Mouse (Mus musculus): Measurements from ENCODE around the gene Tymp. TPM values are rescaled to one million over a fixed set of nuclear protein-coding genes. Genes with fewer than 3 reads are reported as not detected.

Gene Tymp
- 1.3 and 1.4 TPM in 2 replicates for polyA plus RNA-seq (2016; fragmentation: Nextera tagmentation; extraction: Ambion mirVana)

GRCm38 (mm10) chr15:89376957-89377356, at the start of gene Tymp:
TSS of gene Tymp (minus strand) at chr15:89377039.
- DNase-seq (ENCODE audit: low spot score) = no peak
- H3K9me3 ChIP-seq = no peaks in the 10 kb centered on the region
- peaks cover 9% of the 10 kb centered on the region for H3K36me3 ChIP-seq
- H3K4me1 ChIP-seq = peaks cover 48% of the 10 kb centered on the region
- 15% methylated on average over 16 of the region's 16 CpGs for WGBS
- peaks cover 60% of the 10 kb centered on the region for H3K27me3 ChIP-seq (ENCODE audit: insufficient read depth, poor library complexity, severe bottlenecking)
- H3K27ac ChIP-seq = no peak within 1 kb of the TSS
- peak within 1 kb of the TSS; percentile 22 for H3K4me3 ChIP-seq

GRCm38 (mm10) chr15:89425711-89426121, 48.9 kb upstream of the Tymp start, which contains the start of gene Cpt1b:
TSS of gene Cpt1b (minus strand) at chr15:89425863.
- Histone ChIP-seq H3K4me1 (peaks cover 50% of the 10 kb centered on the region), H3K9me3 (no peaks in the 10 kb centered on the region), H3K27me3 (ENCODE audit: insufficient read depth, poor library complexity, severe bottlenecking) (no peaks in the 10 kb centered on the region), H3K27ac (peak within 1 kb of the TSS; percentile 94), H3K36me3 (peaks cover 62% of the 10 kb centered on the region), H3K4me3 (peak within 1 kb of the TSS; percentile 63)
- 13% methylated on average over 6 of the region's 6 CpGs for WGBS
- DNase-seq (ENCODE audit: low spot score) = peak; percentile 92

- Histone ChIP-seq H3K27ac (peak overlapping the region; percentile 94), H3K27me3 (ENCODE audit: insufficient read depth, poor library complexity, severe bottlenecking) (no peaks in the 10 kb centered on the region), H3K4me1 (peaks cover 50% of the 10 kb centered on the region), H3K4me3 (peak overlapping the region; percentile 63), H3K9me3 (no peaks in the 10 kb centered on the region), H3K36me3 (peaks cover 72% of the 10 kb centered on the region)
- 79% methylated on average over 8 of the region's 8 CpGs for WGBS
- no peak for DNase-seq (ENCODE audit: low spot score)
These were observed 47.8 kb upstream of the Tymp start for GRCm38 (mm10) chr15:89424621-89425020.

- Histone ChIP-seq H3K27me3 (ENCODE audit: insufficient read depth, poor library complexity, severe bottlenecking) (no peaks in the 10 kb centered on the region), H3K27ac (no peak overlapping the region), H3K36me3 (peaks cover 86% of the 10 kb centered on the region), H3K4me3 (no peak overlapping the region), H3K9me3 (no peaks in the 10 kb centered on the region), H3K4me1 (peaks cover 39% of the 10 kb centered on the region)
- 88% methylated on average over 9 of the region's 9 CpGs for WGBS
- no peak for DNase-seq (ENCODE audit: low spot score)
These were observed 45.1 kb upstream of the Tymp start for GRCm38 (mm10) chr15:89421938-89422337.

- peaks cover 10% of the 10 kb centered on the region; the same call in 1 of the 2 replicates for H3K4me1 ChIP-seq
- DNase-seq (ENCODE audit: low spot score) = no peak
- H3K27me3 ChIP-seq (ENCODE audit: insufficient read depth, poor library complexity, severe bottlenecking) = no peaks in the 10 kb centered on the region
- peaks cover 42% of the 10 kb centered on the region for H3K36me3 ChIP-seq
- H3K27ac ChIP-seq = peak overlapping the region; percentile 70; the same call in 1 of the 2 replicates
- no peaks in the 10 kb centered on the region for H3K9me3 ChIP-seq
- peak overlapping the region; percentile 22; the same call in 1 of the 2 replicates for H3K4me3 ChIP-seq
- WGBS = 39% methylated on average over 8 of the region's 8 CpGs
These were observed 38.4 kb upstream of the Tymp start for GRCm38 (mm10) chr15:89415282-89415681.

- 80% methylated on average over 24 of the region's 24 CpGs for WGBS
- Histone ChIP-seq H3K27me3 (ENCODE audit: insufficient read depth, poor library complexity, severe bottlenecking) (no peaks in the 10 kb centered on the region), H3K9me3 (0 out of 2 replicates have a peak, but pooled peaks cover 8% of the 10 kb centered on the region), H3K36me3 (no peaks in the 10 kb centered on the region), H3K4me3 (no peak within 1 kb of the TSS), H3K27ac (no peak within 1 kb of the TSS), H3K4me1 (peaks cover 4% of the 10 kb centered on the region; the same call in 1 of the 2 replicates)
- peak; percentile 69 for DNase-seq (ENCODE audit: low spot score)
These were observed 33.3 kb upstream of the Tymp start, which contains the start of gene Syce3 for GRCm38 (mm10) chr15:89410118-89410517. TSS of gene Syce3 (minus strand) at chr15:89410503.

GRCm38 (mm10) chr15:89406691-89407090, 29.9 kb upstream of the Tymp start:
- H3K4me1 ChIP-seq = no peaks in the 10 kb centered on the region

GRCm38 (mm10) chr15:89404831-89405623, 28.2 kb upstream of the Tymp start:
- no peaks in the 10 kb centered on the region for H3K27me3 ChIP-seq (ENCODE audit: insufficient read depth, poor library complexity, severe bottlenecking)
- H3K4me3 ChIP-seq = no peak overlapping the region
- H3K27ac ChIP-seq = no peak overlapping the region
- no peaks in the 10 kb centered on the region for H3K36me3 ChIP-seq
- WGBS = 81% methylated on average over 10 of the region's 10 CpGs
- H3K9me3 ChIP-seq = 0 out of 2 replicates have a peak, but pooled peaks cover 6% of the 10 kb centered on the region
- no peaks in the 10 kb centered on the region for H3K4me1 ChIP-seq
- no peak for DNase-seq (ENCODE audit: low spot score)

More at GRCm38 (mm10) chr15:89406691-89407090, 29.9 kb upstream of the Tymp start:
- H3K4me3 ChIP-seq = no peak overlapping the region
- H3K9me3 ChIP-seq = 0 out of 2 replicates have a peak, but pooled peaks cover 8% of the 10 kb centered on the region
- H3K27ac ChIP-seq = no peak overlapping the region
- no peaks in the 10 kb centered on the region for H3K27me3 ChIP-seq (ENCODE audit: insufficient read depth, poor library complexity, severe bottlenecking)
- no peak for DNase-seq (ENCODE audit: low spot score)
- H3K36me3 ChIP-seq = no peaks in the 10 kb centered on the region

GRCm38 (mm10) chr15:89402471-89402870, 25.6 kb upstream of the Tymp start:
- no peaks in the 10 kb centered on the region for H3K27me3 ChIP-seq (ENCODE audit: insufficient read depth, poor library complexity, severe bottlenecking)
- H3K27ac ChIP-seq = no peak overlapping the region
- no peaks in the 10 kb centered on the region for H3K9me3 ChIP-seq
- WGBS = 79% methylated on average over 1 of the region's 1 CpGs
- no peak for DNase-seq (ENCODE audit: low spot score)
- H3K4me3 ChIP-seq = no peak overlapping the region
- H3K4me1 ChIP-seq = no peaks in the 10 kb centered on the region
- no peaks in the 10 kb centered on the region for H3K36me3 ChIP-seq

- no peak overlapping the region for H3K27ac ChIP-seq
- H3K36me3 ChIP-seq = no peaks in the 10 kb centered on the region
- WGBS = 56% methylated on average over 1 of the region's 1 CpGs
- DNase-seq (ENCODE audit: low spot score) = no peak
- H3K27me3 ChIP-seq (ENCODE audit: insufficient read depth, poor library complexity, severe bottlenecking) = no peaks in the 10 kb centered on the region
- H3K4me3 ChIP-seq = no peak overlapping the region
- H3K9me3 ChIP-seq = no peaks in the 10 kb centered on the region
- H3K4me1 ChIP-seq = no peaks in the 10 kb centered on the region
These were observed 22.9 kb upstream of the Tymp start for GRCm38 (mm10) chr15:89399716-89400115.

GRCm38 (mm10) chr15:89398146-89398545, 21.3 kb upstream of the Tymp start:
- WGBS = 84% methylated on average over 2 of the region's 2 CpGs
- H3K27ac ChIP-seq = no peak overlapping the region
- no peak for DNase-seq (ENCODE audit: low spot score)

GRCm38 (mm10) chr15:89396883-89397282, 20.0 kb upstream of the Tymp start:
- Histone ChIP-seq H3K9me3 (no peaks in the 10 kb centered on the region), H3K27ac (no peak overlapping the region), H3K4me3 (no peak overlapping the region), H3K36me3 (no peaks in the 10 kb centered on the region), H3K27me3 (ENCODE audit: insufficient read depth, poor library complexity, severe bottlenecking) (no peaks in the 10 kb centered on the region), H3K4me1 (no peaks in the 10 kb centered on the region)
- no peak for DNase-seq (ENCODE audit: low spot score)
- WGBS = 82% methylated on average over 4 of the region's 4 CpGs

More at GRCm38 (mm10) chr15:89398146-89398545, 21.3 kb upstream of the Tymp start:
- no peaks in the 10 kb centered on the region for H3K9me3 ChIP-seq
- H3K4me1 ChIP-seq = no peaks in the 10 kb centered on the region
- no peaks in the 10 kb centered on the region for H3K27me3 ChIP-seq (ENCODE audit: insufficient read depth, poor library complexity, severe bottlenecking)
- no peak overlapping the region for H3K4me3 ChIP-seq
- H3K36me3 ChIP-seq = no peaks in the 10 kb centered on the region

- WGBS = 89% methylated on average over 10 of the region's 10 CpGs
- Histone ChIP-seq H3K4me1 (no peaks in the 10 kb centered on the region), H3K4me3 (no peak overlapping the region)
These were observed 13.2 kb upstream of the Tymp start for GRCm38 (mm10) chr15:89390081-89390480.

More at GRCm38 (mm10) chr15:89390081-89390480, 13.2 kb upstream of the Tymp start:
- Histone ChIP-seq H3K36me3 (no peaks in the 10 kb centered on the region), H3K9me3 (no peaks in the 10 kb centered on the region), H3K27ac (no peak overlapping the region), H3K27me3 (ENCODE audit: insufficient read depth, poor library complexity, severe bottlenecking) (peaks cover 37% of the 10 kb centered on the region)
- DNase-seq (ENCODE audit: low spot score) = no peak

Measured in heart, embryonic 10.5 days (tissue).